Mouse (Mus musculus) retina, postnatal 7 days (tissue): ENCODE data around the gene Parl.

ENCODE experiments used
- DNase-seq: peaks from one replicate; pipeline ENCODE4 v3.0.0-alpha.2; 2012; ENCODE audit warnings: low read depth, low spot score

The Parl gene

GRCm38 (mm10) chr16:20301770-20302649 is at the start of gene Parl:
TSS of gene Parl (minus strand) at chr16:20302387.
- DNase-seq = peak; percentile 91

GRCm38 (mm10) chr16:20345464-20345863 is 43.3 kb upstream of the Parl start:
- no peak for DNase-seq

DNA sequence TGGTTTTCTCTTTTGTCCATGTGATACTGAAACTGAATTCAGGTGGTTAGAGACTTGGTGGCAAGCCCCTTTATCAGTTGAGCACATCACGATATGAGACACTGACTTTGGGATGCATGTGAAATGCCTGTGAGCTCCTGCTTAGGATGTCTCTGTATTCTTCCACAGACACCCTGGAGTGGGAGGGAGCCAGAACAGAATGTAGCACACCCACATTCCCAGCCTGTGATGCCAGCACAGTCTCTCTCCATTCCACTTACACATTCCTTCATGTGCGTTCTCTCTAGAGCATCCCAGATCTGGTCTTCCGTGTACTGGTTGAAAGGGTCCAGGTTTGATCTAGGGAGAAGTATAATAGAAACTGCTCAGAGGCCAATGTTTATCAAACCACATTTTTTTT is 36.4 kb upstream of the Parl start:
- no peak for DNase-seq

GRCm38 (mm10) chr16:20334918-20335317 is 32.7 kb upstream of the Parl start:
- no peak for DNase-seq

DNA sequence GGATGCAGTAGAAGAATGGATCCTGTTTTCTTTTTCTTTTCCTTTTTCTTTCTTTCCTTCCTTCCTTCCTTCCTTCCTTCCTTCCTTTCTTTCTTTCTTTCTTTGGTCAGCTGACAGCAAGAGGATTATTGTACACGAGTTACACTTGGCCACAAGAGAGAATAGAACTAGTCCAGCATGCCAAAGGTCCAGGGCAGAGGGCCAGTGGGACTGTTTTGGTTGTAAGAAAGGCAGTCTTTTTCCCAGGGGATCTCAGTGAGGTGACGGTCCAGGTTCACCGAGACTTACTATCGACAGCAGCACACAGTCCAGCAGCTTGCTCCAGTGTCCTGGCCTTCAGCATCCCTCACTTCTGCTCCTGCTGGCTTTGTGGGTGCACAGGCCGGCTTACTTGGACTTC is 26.1 kb upstream of the Parl start:
- no peak for DNase-seq

GRCm38 (mm10) chr16:20325286-20325685 is 23.1 kb upstream of the Parl start, which contains the start of gene Cyp2ab1:
TSS of gene Cyp2ab1 (minus strand) at chr16:20325404.
- no peak for DNase-seq

DNA sequence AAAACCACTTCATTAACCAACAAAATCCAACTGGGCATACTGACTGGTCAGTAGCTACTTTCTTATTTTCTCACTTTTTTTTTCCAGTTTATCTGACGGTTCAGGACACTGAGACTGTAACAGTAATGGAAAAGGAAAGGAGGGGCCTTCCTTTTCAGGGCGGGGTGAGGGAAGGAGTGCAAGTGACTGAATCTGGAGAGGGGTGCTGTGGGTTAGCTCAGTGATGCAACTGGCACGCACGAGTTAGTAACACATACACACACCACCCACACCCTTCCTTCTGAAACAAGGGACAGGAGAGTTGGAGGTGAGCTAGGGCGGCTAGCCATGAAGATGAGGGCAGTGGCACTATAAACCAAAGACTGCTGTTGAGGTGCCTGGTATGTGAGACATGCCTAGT is 21.7 kb upstream of the Parl start:
- DNase-seq = no peak

DNA sequence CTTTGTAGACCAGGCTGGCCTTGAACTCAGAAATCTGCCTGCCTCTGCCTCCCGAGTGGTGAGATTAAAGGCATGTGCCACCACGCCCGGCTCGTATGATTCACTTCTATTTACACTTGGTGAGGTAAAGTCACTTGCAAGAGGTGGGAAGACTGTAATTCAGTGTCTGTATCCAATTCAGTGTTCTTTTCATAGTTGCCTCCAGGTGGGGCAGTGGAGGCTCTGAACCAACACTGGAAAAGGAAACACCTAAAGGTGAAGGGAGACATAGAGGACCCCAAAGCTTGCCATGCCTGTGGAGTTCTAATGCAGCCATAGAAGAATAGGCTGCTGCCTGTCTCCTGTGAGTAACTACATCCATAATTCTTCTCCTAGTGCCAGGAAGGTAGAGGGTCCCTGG is 20.1 kb upstream of the Parl start:
- no peak for DNase-seq

DNA sequence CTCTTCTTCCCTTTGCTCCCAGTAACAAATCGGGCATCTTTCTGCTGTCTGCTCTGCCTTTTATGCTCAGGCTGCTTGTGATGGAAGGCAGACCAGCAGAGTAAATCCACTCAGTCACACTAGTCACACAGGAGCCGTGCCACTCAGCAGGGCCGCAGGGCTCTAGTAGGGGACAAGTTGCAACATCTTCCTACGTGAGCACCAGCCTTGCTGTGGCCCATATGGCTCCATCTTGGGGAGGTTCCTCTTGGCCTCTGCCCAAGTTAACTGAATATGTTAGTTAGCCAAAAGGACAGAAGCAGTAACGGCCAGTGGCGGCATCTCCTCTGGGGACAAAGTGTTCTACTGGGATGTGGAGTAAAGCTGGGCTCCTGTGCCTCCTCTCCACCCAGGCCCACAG is 14.6 kb upstream of the Parl start:
- DNase-seq = no peak

DNA sequence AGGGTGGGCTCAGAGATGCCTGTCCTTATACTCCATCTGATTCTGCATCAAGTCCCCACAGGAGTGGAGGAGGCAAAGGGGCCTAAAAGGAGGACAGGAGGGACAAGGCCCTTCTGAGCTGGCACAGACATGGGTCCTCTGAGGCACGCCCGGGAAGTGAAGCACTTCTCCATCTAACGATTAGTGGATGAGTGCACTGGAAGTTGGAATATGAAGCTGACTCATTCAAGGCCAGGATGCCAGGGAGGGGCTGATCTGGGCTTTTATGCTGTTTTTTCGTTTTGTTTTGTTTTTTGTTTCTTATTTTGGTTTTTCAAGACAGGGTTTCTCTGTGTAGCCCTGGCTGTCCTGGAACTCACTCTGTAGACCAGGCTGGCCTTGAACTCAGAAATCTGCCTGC is 13.1 kb upstream of the Parl start:
- no peak for DNase-seq

GRCm38 (mm10) chr16:20312272-20312671 is 10.1 kb upstream of the Parl start:
- DNase-seq = no peak

DNA sequence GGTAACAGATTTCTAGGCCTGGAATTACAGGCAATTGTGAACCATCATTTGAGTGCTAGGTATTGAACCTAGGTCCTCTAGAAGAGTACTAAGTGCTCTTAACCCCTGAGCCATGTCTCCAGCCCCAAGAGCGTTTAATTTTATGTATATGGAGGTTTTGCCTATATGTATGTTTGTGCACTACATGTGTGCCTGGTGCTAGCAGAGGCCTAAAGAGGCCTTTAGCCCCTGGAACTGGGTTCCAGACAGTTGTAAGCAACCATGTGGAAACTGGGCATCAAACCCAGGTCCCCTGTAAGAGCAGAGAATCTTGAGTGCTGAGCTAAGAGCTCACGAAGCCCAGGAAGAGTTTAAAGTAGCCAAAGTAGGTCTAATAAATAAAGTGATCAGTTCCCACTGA is 2.1 kb downstream of the Parl start:
- DNase-seq = no peak

- DNase-seq = no peak
These were observed 21.9 kb downstream of the Parl start for GRCm38 (mm10) chr16:20280238-20280637.

DNA sequence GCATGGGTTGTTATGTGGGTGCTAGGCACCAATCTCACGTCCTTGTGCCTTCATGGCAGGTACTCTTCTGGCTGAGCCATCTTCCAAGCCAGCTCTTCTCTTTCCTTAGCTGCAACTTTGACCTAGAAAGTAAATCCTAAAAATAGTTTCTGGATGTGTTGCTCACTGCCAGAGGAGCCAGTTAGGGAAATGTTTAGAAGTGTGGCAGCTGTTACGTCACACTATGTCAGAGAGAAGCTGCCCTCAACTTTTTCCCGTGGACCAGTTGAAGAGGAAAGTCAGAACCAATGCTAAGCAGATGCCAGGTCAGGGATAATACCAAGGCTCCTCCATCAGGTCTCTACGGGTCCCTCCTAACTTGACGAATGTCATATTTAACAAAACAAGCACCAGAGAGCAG is 22.8 kb downstream of the Parl start:
- no peak for DNase-seq

GRCm38 (mm10) chr16:20272994-20273393 is 29.2 kb downstream of the Parl start:
- no peak for DNase-seq

GRCm38 (mm10) chr16:20271339-20271738 is 30.8 kb downstream of the Parl start:
- DNase-seq = no peak

- DNase-seq = no peak
These were observed 37.1 kb downstream of the Parl start for GRCm38 (mm10) chr16:20265089-20265488.

DNA sequence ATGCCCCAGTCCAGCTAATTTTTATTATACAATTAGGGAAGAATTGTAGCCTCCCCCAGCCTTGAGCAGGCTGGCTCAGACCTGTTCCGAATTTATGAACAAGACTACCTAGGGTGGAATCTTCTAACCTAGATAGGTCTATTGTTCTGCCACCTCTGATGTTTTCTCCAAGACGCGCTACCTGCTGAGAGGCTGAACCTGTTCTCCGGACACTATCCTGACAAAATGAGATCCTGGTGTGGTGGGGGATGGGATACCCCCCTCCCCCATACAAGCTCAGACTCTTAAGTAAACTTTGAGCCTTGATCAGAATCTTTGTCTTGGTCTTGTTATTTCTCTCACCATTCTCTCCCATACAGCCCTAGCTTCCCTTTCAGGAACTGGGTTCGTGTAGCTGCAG is 44.3 kb downstream of the Parl start:
- no peak for DNase-seq

GRCm38 (mm10) chr16:20248442-20249174 is 53.6 kb downstream of the Parl start:
- DNase-seq = no peak

DNA sequence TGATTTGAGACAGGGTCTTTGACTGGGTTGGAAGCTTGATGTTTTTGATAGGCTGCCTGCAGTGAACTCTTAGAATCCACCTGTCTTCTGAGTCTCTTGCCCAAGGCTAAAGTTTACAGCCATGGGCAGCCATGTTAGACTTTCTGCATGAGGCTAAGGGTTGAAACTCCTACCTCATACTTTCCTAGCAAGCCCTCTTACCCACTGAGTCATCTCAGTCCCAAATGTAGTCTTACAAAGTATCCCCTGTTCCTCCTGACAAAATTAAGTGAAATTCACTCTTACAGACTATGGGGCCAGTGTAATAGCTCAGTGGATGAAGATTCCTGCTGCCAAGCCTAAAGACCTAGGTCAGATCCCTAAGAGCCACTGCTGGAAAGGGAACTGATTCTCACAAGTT is 55.1 kb downstream of the Parl start:
- DNase-seq = no peak

GRCm38 (mm10) chr16:20240468-20241414 is 61.4 kb downstream of the Parl start, which contains the start of gene Map6d1:
TSS of gene Map6d1 (minus strand) at chr16:20241358.
- DNase-seq = peak; percentile 24

GRCm38 (mm10) chr16:20238646-20239045 is 63.5 kb downstream of the Parl start:
- no peak for DNase-seq
